Mouse (Mus musculus): ENCODE data around the gene Lrrn4cl. TPM values are rescaled to one million over a fixed set of nuclear protein-coding genes. Genes with fewer than 3 reads are reported as not detected.

The Lrrn4cl gene
- polyA plus RNA-seq, 1 experiment: 0.85 TPM

DNA sequence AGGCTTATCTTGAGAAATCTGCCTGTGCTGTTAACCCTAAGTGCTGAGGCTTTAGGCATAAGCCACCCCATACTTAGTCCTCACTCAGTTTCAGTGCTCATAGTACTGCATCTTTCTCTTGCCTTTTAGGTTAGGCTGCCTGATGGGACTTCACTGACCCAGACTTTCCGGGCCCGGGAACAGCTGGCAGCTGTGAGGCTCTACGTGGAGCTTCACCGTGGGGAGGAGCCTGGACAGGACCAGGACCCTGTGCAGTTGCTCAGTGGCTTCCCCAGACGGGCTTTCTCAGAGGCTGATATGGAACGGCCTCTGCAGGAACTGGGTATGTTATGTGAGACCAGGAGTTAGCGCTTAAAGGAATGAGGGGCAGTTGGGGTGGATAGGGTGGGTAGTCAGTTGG lies 24.5 kb downstream of the Lrrn4cl start:
- Histone ChIP-seq H3K27me3 (ENCODE audit: control insufficient read depth, insufficient read depth, low read length) (no peaks in the 10 kb centered on the region), H3K27ac (ENCODE audit: insufficient read depth, low read length) (no peak overlapping the region), H3K4me3 (replicated peaks; ENCODE audit: insufficient read depth, low read depth, low read length) (no peak overlapping the region), H3K4me1 (ENCODE audit: control insufficient read depth, insufficient read depth, low read length) (no peaks in the 10 kb centered on the region; the same call in 1 of the 2 replicates)
- WGBS: 85% methylated on average over 7 of the region's 7 CpGs
- DNase-seq: no peak
- no peak for TF ChIP-seq CTCF (IDR thresholded peaks at IDR 0.05; ENCODE audit: borderline replicate concordance, insufficient read depth, low read depth, low read length)
- TF ChIP-seq POLR2A (IDR thresholded peaks at IDR 0.05; ENCODE audit: borderline replicate concordance, insufficient read depth, low read length): no peak

GRCm38 (mm10) chr19:8880311-8881033 lies 29.9 kb downstream of the Lrrn4cl start, which contains the start of gene Uqcc3:
Gene Uqcc3, minus strand, starts transcription at chr19:8880923.
- peak; percentile 89 to 91 for DNase-seq
- TF ChIP-seq POLR2A (IDR thresholded peaks at IDR 0.05; ENCODE audit: borderline replicate concordance, insufficient read depth, low read length) (peak; percentile 74), CTCF (IDR thresholded peaks at IDR 0.05; ENCODE audit: borderline replicate concordance, insufficient read depth, low read depth, low read length) (no peak)
- WGBS: under 1% methylated on average over 42 of the region's 42 CpGs

GRCm38 (mm10) chr19:8881034-8881392 lies 30.4 kb downstream of the Lrrn4cl start:
- no peak for DNase-seq
- Histone ChIP-seq H3K4me1 (ENCODE audit: control insufficient read depth, insufficient read depth, low read length) (no peaks in the 10 kb centered on the region), H3K27ac (ENCODE audit: insufficient read depth, low read length) (no peak overlapping the region), H3K4me3 (replicated peaks; ENCODE audit: insufficient read depth, low read depth, low read length) (peak overlapping the region; percentile 98), H3K27me3 (ENCODE audit: control insufficient read depth, insufficient read depth, low read length) (no peaks in the 10 kb centered on the region)
- TF ChIP-seq CTCF (IDR thresholded peaks at IDR 0.05; ENCODE audit: borderline replicate concordance, insufficient read depth, low read depth, low read length): no peak
- TF ChIP-seq POLR2A (IDR thresholded peaks at IDR 0.05; ENCODE audit: borderline replicate concordance, insufficient read depth, low read length): no peak
- 4% methylated on average over 3 of the region's 3 CpGs for WGBS

More at GRCm38 (mm10) chr19:8880311-8881033, 29.9 kb downstream of the Lrrn4cl start, which contains the start of gene Uqcc3:
- no peaks in the 10 kb centered on the region for H3K27me3 ChIP-seq (ENCODE audit: control insufficient read depth, insufficient read depth, low read length)
- no peaks in the 10 kb centered on the region for H3K4me1 ChIP-seq (ENCODE audit: control insufficient read depth, insufficient read depth, low read length)
- H3K27ac ChIP-seq (ENCODE audit: insufficient read depth, low read length): peak within 1 kb of the TSS; percentile 62
- peak within 1 kb of the TSS; percentile 98 for H3K4me3 ChIP-seq (replicated peaks; ENCODE audit: insufficient read depth, low read depth, low read length)

- whole genome bisulfite sequencing: 71% methylated on average over 3 of the region's 3 CpGs
- no peaks in the 10 kb centered on the region for H3K27me3 ChIP-seq (ENCODE audit: control insufficient read depth, insufficient read depth, low read length)
- TF ChIP-seq CTCF (IDR thresholded peaks at IDR 0.05; ENCODE audit: borderline replicate concordance, insufficient read depth, low read depth, low read length): no peak
- TF ChIP-seq POLR2A (IDR thresholded peaks at IDR 0.05; ENCODE audit: borderline replicate concordance, insufficient read depth, low read length): no peak
- no peak within 1 kb of the TSS for H3K27ac ChIP-seq (ENCODE audit: insufficient read depth, low read length)
- 0 out of 2 replicates have a peak, but pooled peaks cover 3% of the 10 kb centered on the region for H3K4me1 ChIP-seq (ENCODE audit: control insufficient read depth, insufficient read depth, low read length)
- no peak for DNase-seq
- no peak within 1 kb of the TSS for H3K4me3 ChIP-seq (replicated peaks; ENCODE audit: insufficient read depth, low read depth, low read length)
Measured at GRCm38 (mm10) chr19:8883616-8884015, 33.0 kb downstream of the Lrrn4cl start, which contains the start of the genes Lbhd1 and Gm49403. Gene Lbhd1, plus strand, starts transcription at chr19:8883732. Gene Gm49403, plus strand, starts transcription at chr19:8883930.

GRCm38 (mm10) chr19:8886916-8887584 lies 36.5 kb downstream of the Lrrn4cl start:
- H3K4me3 ChIP-seq (replicated peaks; ENCODE audit: insufficient read depth, low read depth, low read length): no peak overlapping the region
- 0 out of 2 replicates have a peak, but pooled peaks cover 3% of the 10 kb centered on the region for H3K4me1 ChIP-seq (ENCODE audit: control insufficient read depth, insufficient read depth, low read length)
- no peak overlapping the region for H3K27ac ChIP-seq (ENCODE audit: insufficient read depth, low read length)
- TF ChIP-seq POLR2A (IDR thresholded peaks at IDR 0.05; ENCODE audit: borderline replicate concordance, insufficient read depth, low read length) (no peak), CTCF (IDR thresholded peaks at IDR 0.05; ENCODE audit: borderline replicate concordance, insufficient read depth, low read depth, low read length) (no peak)
- WGBS: 55% methylated on average over 1 of the region's 1 CpGs
- H3K27me3 ChIP-seq (ENCODE audit: control insufficient read depth, insufficient read depth, low read length): no peaks in the 10 kb centered on the region
- DNase-seq: no peak

- Histone ChIP-seq H3K27me3 (ENCODE audit: control insufficient read depth, insufficient read depth, low read length) (no peaks in the 10 kb centered on the region), H3K27ac (ENCODE audit: insufficient read depth, low read length) (no peak overlapping the region), H3K4me1 (ENCODE audit: control insufficient read depth, insufficient read depth, low read length) (0 out of 2 replicates have a peak, but pooled peaks cover 3% of the 10 kb centered on the region), H3K4me3 (replicated peaks; ENCODE audit: insufficient read depth, low read depth, low read length) (peak overlapping the region; percentile 74)
- TF ChIP-seq POLR2A (IDR thresholded peaks at IDR 0.05; ENCODE audit: borderline replicate concordance, insufficient read depth, low read length) (no peak), CTCF (IDR thresholded peaks at IDR 0.05; ENCODE audit: borderline replicate concordance, insufficient read depth, low read depth, low read length) (no peak)
- WGBS: 18% methylated on average over 19 of the region's 19 CpGs
- no peak for DNase-seq
Measured at GRCm38 (mm10) chr19:8887585-8888463, 37.3 kb downstream of the Lrrn4cl start.
